Mouse (Mus musculus) intestine, postnatal 0 days (tissue): ENCODE measurements at regions not wholly inside any gene's neighbourhood (a gene's known extent, or its start where the extent isn't known, plus 50 kb on each side); places are given as distances from the start of the nearest gene placed in this dataset.

Experiments used
- ATAC-seq: fragments of 200-750 bp; cut with Nextera tagmentation; 2 replicates; pipeline ENCODE4 v1.8.0; 2017; ENCODE audit warnings: mild to moderate bottlenecking, moderate TSS enrichment, moderate library complexity
- H3K27ac ChIP-seq: fragments of 300-500 bp; sonication (generic); 2 replicates; pipeline ENCODE4 v1.5.1; 2014; ENCODE audit warnings: mild to moderate bottlenecking, low read depth, low read length, moderate library complexity
- H3K27me3 ChIP-seq: fragments of 300-500 bp; sonication (generic); replicated peaks from 2 replicates; pipeline ENCODE4 v1.6.1; 2014; ENCODE audit warnings: low read length, mixed read lengths; ENCODE audit not compliant: control insufficient read depth, insufficient read depth
- H3K36me3 ChIP-seq: fragments of 300-500 bp; sonication (generic); 2 replicates; pipeline ENCODE4 v1.6.1; 2014; ENCODE audit warnings: mild to moderate bottlenecking, moderate library complexity; ENCODE audit not compliant: control insufficient read depth, insufficient read depth
- H3K4me1 ChIP-seq: fragments of 300-500 bp; sonication (generic); replicated peaks from 2 replicates; pipeline ENCODE4 v1.6.1; 2014; ENCODE audit warnings: antibody characterized with exemption, low read length, mixed read lengths; ENCODE audit not compliant: control insufficient read depth, insufficient read depth
- H3K4me2 ChIP-seq: fragments of 300-500 bp; sonication (generic); replicated peaks from 2 replicates; pipeline ENCODE4 v1.6.1; 2014; ENCODE audit warnings: low read depth, mild to moderate bottlenecking, moderate library complexity
- H3K4me3 ChIP-seq: fragments of 300-500 bp; sonication (generic); 2 replicates; pipeline ENCODE4 v1.5.1; 2014; ENCODE audit warnings: low read depth, low read length
- H3K9ac ChIP-seq: fragments of 300-500 bp; sonication (generic); 2 replicates; pipeline ENCODE4 v1.6.1; 2014; ENCODE audit warnings: mild to moderate bottlenecking, low read depth, low read length
- H3K9me3 ChIP-seq: fragments of 300-500 bp; sonication (generic); 2 replicates; pipeline ENCODE4 v1.6.1; 2016; ENCODE audit warnings: mixed run types; ENCODE audit not compliant: control insufficient read depth
- CTCF ChIP-seq: sonication (generic); IDR thresholded peaks from 2 replicates; pipeline ENCODE4 v1.5.1; 2016; ENCODE audit warnings: low read depth, mild to moderate bottlenecking, control low read depth, antibody characterized with exemption, moderate library complexity
- WGBS: fragments of 180-500 bp; shearing (Covaris S2); extraction: QIAGEN DNeasy Blood & Tissue Kit; methylation state at CpG from one replicate; pipeline ENCODE4 v1.1.7; 2014; 5-methylcytosine and 5-hydroxymethylcytosine counted together

DNA sequence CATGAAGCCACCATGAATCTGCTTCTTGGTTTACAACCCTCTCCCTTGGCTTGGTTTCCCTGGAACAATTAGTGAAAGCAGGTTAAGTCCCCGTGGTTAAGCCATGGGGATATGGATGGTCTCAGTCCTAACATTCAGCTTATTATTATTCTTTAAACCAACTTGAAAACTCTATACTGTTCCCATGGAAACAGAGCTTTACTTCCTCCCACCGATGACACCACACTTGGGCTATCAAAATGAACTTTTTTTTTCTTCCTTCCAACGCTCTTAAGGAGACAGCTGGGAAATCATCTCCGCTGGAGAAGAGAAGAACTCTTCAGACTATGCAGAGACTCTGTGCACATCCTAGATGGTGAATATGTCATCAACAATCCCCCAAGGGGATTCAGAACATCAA lies 61.4 kb upstream of the Tfpi start:
- no peak for ATAC-seq
- Histone ChIP-seq H3K27me3 (no peaks in the 10 kb centered on the region), H3K9ac (no peak overlapping the region), H3K4me1 (no peaks in the 10 kb centered on the region), H3K36me3 (no peaks in the 10 kb centered on the region), H3K27ac (no peak overlapping the region), H3K4me2 (no peak overlapping the region), H3K4me3 (no peak overlapping the region), H3K9me3 (no peaks in the 10 kb centered on the region)
- no peak for TF ChIP-seq CTCF
- 78% methylated on average over 4 of the region's 4 CpGs for WGBS

GRCm38 (mm10) chr2:84531215-84531614 lies 54.6 kb upstream of the Tfpi start:
- Histone ChIP-seq H3K36me3 (no peaks in the 10 kb centered on the region), H3K9ac (no peak overlapping the region), H3K4me1 (no peaks in the 10 kb centered on the region), H3K27ac (no peak overlapping the region), H3K4me2 (no peak overlapping the region), H3K9me3 (no peaks in the 10 kb centered on the region), H3K27me3 (no peaks in the 10 kb centered on the region), H3K4me3 (no peak overlapping the region)
- no peak for ATAC-seq
- no peak for TF ChIP-seq CTCF
- 85% methylated on average over 3 of the region's 3 CpGs for WGBS

DNA sequence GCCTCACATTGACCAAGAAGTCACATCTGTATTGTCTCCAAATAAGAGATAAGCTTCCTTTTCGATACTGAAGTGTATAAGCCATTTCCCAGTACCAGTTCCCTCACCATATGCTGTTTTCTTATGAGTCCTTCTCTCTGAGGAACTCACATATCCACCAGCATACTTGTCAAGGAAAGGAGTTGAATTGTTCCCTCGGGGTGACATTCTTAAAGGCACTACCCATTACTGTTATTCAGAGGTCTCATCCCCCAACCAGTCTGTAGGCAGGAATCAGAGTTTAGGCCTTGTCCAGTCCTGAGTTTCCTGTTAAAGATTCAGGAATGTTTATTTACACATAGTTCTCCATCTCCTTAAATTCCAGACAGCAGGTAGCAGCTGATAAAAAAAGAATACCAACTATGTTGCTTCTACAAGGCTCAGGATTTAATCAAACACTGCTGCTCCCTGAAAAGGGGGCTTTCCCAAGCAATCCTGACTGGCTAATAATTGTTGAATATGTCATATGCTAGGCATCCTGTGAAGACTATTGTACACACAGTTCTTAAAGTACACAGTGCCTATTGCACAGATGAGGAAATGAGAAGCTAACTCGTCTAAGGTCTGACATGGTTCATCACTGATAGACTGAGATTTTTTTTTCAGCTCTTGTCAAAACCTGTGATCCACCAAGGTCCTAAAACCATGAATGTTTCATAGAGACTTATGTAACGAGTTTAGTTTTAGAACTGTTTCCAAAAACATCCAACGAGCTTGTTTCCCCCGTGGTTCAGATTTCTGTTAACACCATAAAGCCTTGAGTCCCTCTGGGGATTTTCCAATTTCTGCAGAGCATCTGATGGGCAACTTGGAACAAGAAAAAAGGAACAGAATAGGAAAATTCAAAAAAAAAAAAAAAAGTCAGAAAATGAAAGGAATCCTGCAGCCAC lies 52.5 kb upstream of the Tfpi start:
- Histone ChIP-seq H3K36me3 (no peaks in the 10 kb centered on the region), H3K9me3 (no peaks in the 10 kb centered on the region), H3K9ac (no peak overlapping the region), H3K27me3 (no peaks in the 10 kb centered on the region), H3K4me2 (no peak overlapping the region), H3K4me3 (no peak overlapping the region), H3K4me1 (peaks cover 5% of the 10 kb centered on the region; the same call in 1 of the 2 replicates), H3K27ac (no peak overlapping the region)
- 63% methylated on average over 6 of the region's 6 CpGs for WGBS
- TF ChIP-seq CTCF: no peak
- ATAC-seq: no peak
